Mouse (Mus musculus) left cerebral cortex, adult 2 months (tissue): ENCODE results near the gene Adgrl3. TPM values are rescaled to one million over a fixed set of nuclear protein-coding genes. Genes with fewer than 3 reads are reported as not detected.

Source experiments
- DNase-seq, 2 experiments: peaks; one replicate each; pipeline ENCODE4 v3.0.0; 2021 to 2022; ENCODE audit warnings: low spot score in 2 of 2, mixed read lengths in 1 of 2; ENCODE audit errors: extremely low spot score in 1 of 2
- H3K27ac ChIP-seq: fragments of 200-600 bp; 2 replicates; pipeline ENCODE4 v1.8.1; 2022
- H3K4me3 ChIP-seq: fragments of 200-600 bp; 2 replicates; pipeline ENCODE4 v1.8.1; 2022
- CTCF ChIP-seq: fragments of 200-600 bp; IDR thresholded peaks from 2 replicates; pipeline ENCODE4 v1.8.1; 2022; ENCODE audit warnings: antibody characterized with exemption, mild to moderate bottlenecking, moderate library complexity
- intact Hi-C: fragments of 180-260 bp; cut with DNase I; formaldehyde crosslinking; loops from one replicate; pipeline ENCODE4 v1.15.1; 2025
- total RNA-seq, 2 experiments: library from RNA; stranded (reverse); gene quantifications; 2 replicates each; pipeline ENCODE4 v1.2.3; 2021

The Adgrl3 gene
- total RNA-seq, 2 experiments from 2014 or later = 219 to 231 TPM

- no peak overlapping the region for H3K4me3 ChIP-seq
- DNase-seq = no peak
- TF ChIP-seq CTCF = no peak
- H3K27ac ChIP-seq = no peak overlapping the region
- intact Hi-C loops = no loop called here
Observed at GRCm38 (mm10) chr5:81275346-81276047, 255.6 kb downstream of the Adgrl3 start.

- Histone ChIP-seq H3K27ac (no peak overlapping the region), H3K4me3 (no peak overlapping the region)
- intact Hi-C loops = no loop called here
- no peak for DNase-seq
- no peak for TF ChIP-seq CTCF
Observed at GRCm38 (mm10) chr5:81279246-81279645, 259.3 kb downstream of the Adgrl3 start.

DNA sequence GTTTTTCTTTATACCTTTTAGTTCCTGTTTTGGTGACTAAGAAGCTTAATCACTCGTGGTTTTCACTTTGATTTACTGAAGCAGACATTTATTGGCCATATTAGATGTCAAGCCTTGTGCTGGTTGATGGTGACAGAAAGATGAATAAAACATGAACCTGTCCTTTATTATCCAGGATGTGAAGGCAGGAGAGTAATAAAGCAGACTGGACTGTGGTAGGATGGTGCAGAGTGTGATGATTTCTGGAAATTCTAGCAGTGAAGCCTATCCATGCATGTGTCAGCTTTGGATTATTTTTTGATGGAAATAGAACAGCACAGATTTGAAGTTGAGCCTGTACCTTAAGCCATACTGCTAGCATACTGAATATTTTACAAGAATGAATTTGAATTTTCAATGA, 265.7 kb downstream of the Adgrl3 start:
- no peak for TF ChIP-seq CTCF
- DNase-seq = no peak
- H3K27ac ChIP-seq = no peak overlapping the region
- H3K4me3 ChIP-seq = no peak overlapping the region
- intact Hi-C loops = no loop called here

GRCm38 (mm10) chr5:81301874-81302273, 281.9 kb downstream of the Adgrl3 start:
- Histone ChIP-seq H3K27ac (no peak overlapping the region), H3K4me3 (no peak overlapping the region)
- no peak for DNase-seq
- TF ChIP-seq CTCF = no peak
- intact Hi-C loops = no loop called here

DNA sequence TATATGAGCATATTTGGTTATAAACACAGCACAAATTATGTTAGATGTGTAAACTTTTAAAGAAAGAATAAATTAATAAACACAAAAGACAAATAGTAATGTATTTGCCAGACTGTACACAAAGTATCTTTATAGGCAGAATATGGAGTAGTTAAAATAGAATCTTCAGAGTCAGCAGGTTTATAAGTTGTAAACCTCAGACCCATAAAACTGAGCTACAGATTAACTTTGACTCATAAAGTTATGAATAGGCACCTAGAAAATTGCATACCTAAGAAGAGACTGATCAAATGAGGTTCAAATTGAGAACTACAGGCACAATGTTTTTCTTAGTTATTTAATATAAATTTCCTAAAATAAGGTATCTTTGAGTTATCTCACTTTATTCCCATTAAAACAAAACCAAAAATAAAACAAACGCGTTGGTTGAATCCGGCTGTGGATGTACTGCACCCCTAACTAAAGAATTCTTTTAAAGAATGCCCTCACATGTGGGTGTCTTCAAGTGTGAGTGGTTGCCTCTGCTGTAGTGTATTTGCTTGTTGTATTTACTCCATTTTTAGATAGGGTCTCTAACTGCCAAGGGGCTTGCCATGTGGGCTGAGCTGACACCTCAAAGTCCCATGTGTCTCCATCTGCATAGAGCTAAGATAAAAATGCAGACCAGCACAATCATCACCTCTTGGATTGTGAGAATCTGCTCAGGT, 297.6 kb downstream of the Adgrl3 start:
- intact Hi-C loops = no loop called here
- no peak overlapping the region for H3K27ac ChIP-seq
- DNase-seq = no peak
- H3K4me3 ChIP-seq = no peak overlapping the region
- no peak for TF ChIP-seq CTCF

- intact Hi-C loops = no loop called here
- no peak overlapping the region for H3K27ac ChIP-seq
- no peak for DNase-seq
- no peak for TF ChIP-seq CTCF
- no peak overlapping the region for H3K4me3 ChIP-seq
Observed at GRCm38 (mm10) chr5:81321276-81321934, 301.5 kb downstream of the Adgrl3 start.

DNA sequence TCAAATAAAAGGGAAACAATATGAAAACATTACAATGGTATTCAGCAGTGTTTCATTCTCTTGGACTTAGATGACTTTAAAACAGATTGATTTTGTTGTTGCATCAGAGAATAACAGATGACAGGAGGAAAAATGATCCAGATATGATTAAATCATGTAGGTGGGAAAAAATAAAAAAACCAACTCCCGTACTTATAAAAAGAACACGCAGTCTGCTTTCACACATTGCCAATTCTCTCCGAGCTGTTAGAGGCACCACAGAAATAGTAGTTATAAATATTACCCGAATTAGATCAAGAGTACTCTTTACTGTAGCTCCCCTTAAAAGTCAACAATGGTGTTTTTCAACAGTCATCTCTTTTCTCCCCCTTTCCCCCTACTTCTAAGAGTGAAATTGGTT, 302.1 kb downstream of the Adgrl3 start:
- no peak for DNase-seq
- TF ChIP-seq CTCF = no peak

GRCm38 (mm10) chr5:81326916-81327315, 307.0 kb downstream of the Adgrl3 start:
- H3K27ac ChIP-seq = no peak overlapping the region

More for the DNA sequence above, 302.1 kb downstream of the Adgrl3 start:
- Histone ChIP-seq H3K27ac (no peak overlapping the region), H3K4me3 (no peak overlapping the region)
- intact Hi-C loops = no loop called here

GRCm38 (mm10) chr5:81327392-81327791, 307.5 kb downstream of the Adgrl3 start:
- DNase-seq = no peak
- no peak for TF ChIP-seq CTCF
- intact Hi-C loops = no loop called here
- Histone ChIP-seq H3K27ac (no peak overlapping the region), H3K4me3 (no peak overlapping the region)

More at GRCm38 (mm10) chr5:81326916-81327315, 307.0 kb downstream of the Adgrl3 start:
- no peak for DNase-seq
- no peak for TF ChIP-seq CTCF
- intact Hi-C loops = no loop called here
- no peak overlapping the region for H3K4me3 ChIP-seq

DNA sequence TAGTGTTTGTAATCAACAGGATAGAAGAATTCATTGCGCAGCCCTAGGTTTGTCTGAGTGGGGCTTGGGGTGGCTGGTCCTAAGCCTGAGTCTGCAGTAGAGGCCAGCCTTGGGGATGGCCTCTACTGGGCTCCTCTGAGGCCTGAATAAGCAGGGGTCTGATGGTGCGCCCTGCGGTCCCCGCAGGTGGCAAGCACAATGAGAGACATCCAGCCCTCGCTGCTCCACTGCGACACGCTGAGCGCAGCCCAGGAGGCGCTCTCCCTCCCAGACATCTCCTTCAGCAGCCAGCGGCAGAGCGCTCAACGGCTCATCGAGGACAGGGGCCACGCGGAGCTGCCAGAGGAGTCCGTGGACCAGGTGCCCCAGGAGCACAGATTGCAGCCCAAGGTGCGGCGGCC, 309.6 kb downstream of the Adgrl3 start:
- H3K4me3 ChIP-seq = no peak overlapping the region
- no peak for TF ChIP-seq CTCF
- intact Hi-C loops = no loop called here

DNA sequence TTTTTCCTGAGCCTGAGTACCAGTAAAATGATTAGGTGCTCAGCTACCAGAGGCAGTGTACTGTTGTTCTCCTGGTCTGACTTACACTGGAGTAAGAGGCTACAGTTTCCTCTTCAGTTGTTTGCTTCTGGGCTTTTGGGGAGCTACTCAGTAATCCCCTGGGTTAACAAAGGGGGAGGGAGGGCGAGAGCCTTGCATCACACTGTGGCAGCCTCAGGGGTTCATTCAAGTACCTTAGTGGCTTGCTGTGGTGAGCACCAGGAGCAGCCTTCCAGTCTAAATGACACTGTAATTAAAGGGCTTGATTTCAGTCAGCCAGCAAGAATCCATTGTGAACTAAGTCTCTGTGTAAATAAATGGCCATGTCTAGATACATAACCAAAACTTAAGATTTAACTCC, 324.4 kb downstream of the Adgrl3 start:
- H3K4me3 ChIP-seq = no peak overlapping the region
- H3K27ac ChIP-seq = no peak overlapping the region
- no peak for DNase-seq
- no peak for TF ChIP-seq CTCF
- intact Hi-C loops = no loop called here

More for the DNA sequence above, 309.6 kb downstream of the Adgrl3 start:
- no peak for DNase-seq
- no peak overlapping the region for H3K27ac ChIP-seq

GRCm38 (mm10) chr5:81345096-81345435, 325.1 kb downstream of the Adgrl3 start:
- Histone ChIP-seq H3K27ac (no peak overlapping the region), H3K4me3 (no peak overlapping the region)
- TF ChIP-seq CTCF = no peak
- intact Hi-C loops = no loop called here
- no peak for DNase-seq
